Mouse (Mus musculus) ES-Bruce4 (cell line): ENCODE results near the gene Dlg1.

Experiments used
- EP300 ChIP-seq: IDR thresholded peaks from 2 replicates; pipeline ENCODE4 v1.6.1; 2011; ENCODE audit warnings: low read depth, low read length; ENCODE audit not compliant: insufficient read depth
- POLR2A ChIP-seq: IDR thresholded peaks from one replicate; pipeline ENCODE4 v1.8.1; 2011; ENCODE audit warnings: low read length; ENCODE audit not compliant: insufficient read depth

DNA sequence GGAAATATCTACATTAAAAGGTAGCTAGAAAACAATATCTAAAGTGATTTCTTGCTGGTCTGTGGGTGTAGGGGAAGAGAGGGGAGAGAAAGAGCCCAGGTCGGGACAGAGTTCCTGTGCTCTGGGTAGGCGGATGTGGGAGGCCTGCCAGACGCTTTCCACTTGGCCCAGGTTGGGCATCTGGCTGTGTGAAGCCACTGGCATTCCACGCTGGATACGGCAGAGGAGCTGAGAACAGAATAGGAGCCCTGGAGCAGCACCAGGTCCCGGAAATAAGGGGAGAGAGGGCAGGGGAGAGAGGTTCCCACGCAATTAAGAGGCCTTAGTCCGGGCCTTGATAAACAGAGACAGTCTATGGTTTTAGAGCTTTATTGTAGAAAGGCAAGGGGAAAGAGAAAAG lies 77.0 kb downstream of the Dlg1 start:
- TF ChIP-seq EP300 (no peak), POLR2A (no peak)
